Mouse (Mus musculus) limb, embryonic 11.5 days (tissue): Measurements from ENCODE around the gene Gpatch2. TPM values are rescaled to one million over a fixed set of nuclear protein-coding genes. Genes with fewer than 3 reads are reported as not detected.

ENCODE experiments used
- ATAC-seq: fragments of 200-750 bp; cut with Nextera tagmentation; 2 replicates; pipeline ENCODE4 v1.8.0; 2017; ENCODE audit warnings: low read depth; ENCODE audit not compliant: insufficient number of reproducible peaks, low FRiP score, low TSS enrichment
- DNase-seq: peaks from one replicate; pipeline ENCODE4 v3.0.0-alpha.2; 2015; ENCODE audit warnings: low spot score
- H3K27ac ChIP-seq: fragments of 300-500 bp; sonication (generic); replicated peaks from 2 replicates; pipeline ENCODE4 v1.5.1; 2014; ENCODE audit warnings: low read depth, mild to moderate bottlenecking, low read length
- H3K27me3 ChIP-seq: fragments of 300-500 bp; sonication (generic); 2 replicates; pipeline ENCODE4 v1.6.1; 2014; ENCODE audit warnings: mild to moderate bottlenecking, low read length, mixed read lengths; ENCODE audit not compliant: control insufficient read depth, insufficient read depth
- H3K36me3 ChIP-seq: fragments of 300-500 bp; sonication (generic); 2 replicates; pipeline ENCODE4 v1.6.1; 2014; ENCODE audit warnings: mild to moderate bottlenecking, low read length, moderate library complexity, mixed read lengths; ENCODE audit not compliant: control insufficient read depth, insufficient read depth
- H3K4me1 ChIP-seq: fragments of 300-500 bp; sonication (generic); 2 replicates; pipeline ENCODE4 v1.6.1; 2014; ENCODE audit warnings: low read length, mixed read lengths; ENCODE audit not compliant: control insufficient read depth, insufficient read depth
- H3K4me2 ChIP-seq: fragments of 300-500 bp; sonication (generic); 2 replicates; pipeline ENCODE4 v1.6.1; 2014; ENCODE audit warnings: low read depth, mild to moderate bottlenecking, moderate library complexity; ENCODE audit not compliant: severe bottlenecking
- H3K4me3 ChIP-seq: fragments of 300-500 bp; sonication (generic); 2 replicates; pipeline ENCODE4 v1.5.1; 2014; ENCODE audit warnings: low read depth, low read length
- H3K9ac ChIP-seq: fragments of 300-500 bp; sonication (generic); 2 replicates; pipeline ENCODE4 v1.6.1; 2014; ENCODE audit warnings: mild to moderate bottlenecking, low read length
- H3K9me3 ChIP-seq: fragments of 300-500 bp; sonication (generic); 2 replicates; pipeline ENCODE4 v1.6.1; 2016; ENCODE audit warnings: low read length; ENCODE audit not compliant: control insufficient read depth
- WGBS: fragments of 180-500 bp; shearing (Covaris S2); extraction: QIAGEN DNeasy Blood & Tissue Kit; methylation state at CpG from one replicate; pipeline ENCODE4 v1.1.7; 2014; 5-methylcytosine and 5-hydroxymethylcytosine counted together
- polyA plus RNA-seq: library from polyadenylated mRNA; unstranded; fragments of >200 nt; fragmentation: Nextera tagmentation; extraction: Ambion mirVana; gene quantifications from 2 replicates; pipeline ENCODE4 v1.2.1, GENCODE M21; 2014

Gpatch2 gene
- 23.4 and 25.2 TPM in 2 replicates for polyA plus RNA-seq

DNA sequence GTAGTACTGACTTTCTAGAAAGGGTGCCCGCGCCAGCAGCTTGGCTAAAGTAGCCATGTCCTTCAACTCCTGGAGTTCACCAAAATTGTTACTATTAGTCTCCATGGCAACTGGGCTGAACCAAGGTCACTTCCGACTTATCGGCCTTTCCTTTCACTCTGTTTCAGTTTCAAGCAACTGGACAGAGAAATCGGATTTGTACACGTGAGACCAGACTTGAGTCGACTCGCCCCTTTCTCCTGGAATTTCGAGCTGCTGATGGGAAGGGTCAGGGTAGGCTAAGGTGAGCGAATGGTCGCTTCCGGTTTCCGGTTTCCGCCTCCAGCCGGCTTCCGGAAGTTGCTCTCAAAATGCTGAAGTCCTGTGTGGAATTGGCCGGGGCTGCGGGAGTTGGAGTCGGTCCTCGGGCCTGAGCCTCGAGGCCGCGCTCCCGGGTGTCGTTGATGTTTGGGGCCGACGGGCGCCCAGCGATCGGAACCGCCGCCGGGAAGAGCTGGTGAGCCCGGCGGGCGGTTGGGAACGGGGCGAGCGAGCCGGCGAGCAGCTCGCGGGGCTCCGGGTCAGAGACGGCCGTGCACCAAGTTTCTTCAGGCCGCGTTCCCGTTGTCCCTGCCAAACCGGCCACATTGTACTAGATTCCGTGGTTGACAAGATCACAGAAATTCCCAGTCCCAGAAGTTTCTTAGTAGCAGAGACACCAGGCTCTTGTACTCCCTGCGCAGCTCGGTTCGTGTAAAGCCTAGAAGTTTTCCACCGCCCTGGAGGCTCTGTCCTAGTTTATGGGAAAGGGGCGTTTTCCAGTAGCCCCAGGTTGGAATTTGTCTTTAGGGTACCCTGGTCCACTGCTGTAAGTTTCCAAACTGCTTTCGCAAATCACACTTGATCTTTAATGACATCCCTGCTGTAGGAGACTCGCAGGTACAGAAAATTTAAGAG, at the start of gene Gpatch2, which contains the start of gene Spata17:
Gpatch2 (plus strand) TSS at position 328 of the 936 bp plus-strand sequence.
Spata17 (minus strand) TSS at position 285 of the 936 bp plus-strand sequence.
- Histone ChIP-seq H3K9me3 (no peaks in the 10 kb centered on the region), H3K27ac (peak within 1 kb of the TSS; percentile 81), H3K36me3 (no peaks in the 10 kb centered on the region; the same call in 1 of the 2 replicates), H3K9ac (peak within 1 kb of the TSS; percentile 78), H3K4me1 (no peaks in the 10 kb centered on the region), H3K4me3 (peak within 1 kb of the TSS; percentile 77), H3K4me2 (peak within 1 kb of the TSS; percentile 74), H3K27me3 (no peaks in the 10 kb centered on the region)
- DNase-seq, result peak; percentile 89
- WGBS, result 1% methylated on average over 58 of the region's 58 CpGs
- peak; percentile 90 for ATAC-seq

- Histone ChIP-seq H3K9me3 (no peaks in the 10 kb centered on the region), H3K27me3 (no peaks in the 10 kb centered on the region), H3K4me2 (no peak overlapping the region), H3K36me3 (no peaks in the 10 kb centered on the region), H3K27ac (no peak overlapping the region), H3K4me1 (no peaks in the 10 kb centered on the region), H3K9ac (no peak overlapping the region), H3K4me3 (no peak overlapping the region)
- no peak for ATAC-seq
- WGBS, result 85% methylated on average over 7 of the region's 7 CpGs
- no peak for DNase-seq
Observed at GRCm38 (mm10) chr1:187169646-187170045, 45.7 kb upstream of the Gpatch2 start.

- 82% methylated on average over 3 of the region's 3 CpGs for WGBS
- Histone ChIP-seq H3K4me2 (no peak overlapping the region), H3K4me1 (no peaks in the 10 kb centered on the region), H3K4me3 (no peak overlapping the region), H3K27me3 (no peaks in the 10 kb centered on the region), H3K27ac (no peak overlapping the region), H3K9me3 (no peaks in the 10 kb centered on the region), H3K36me3 (no peaks in the 10 kb centered on the region), H3K9ac (no peak overlapping the region)
- DNase-seq, result no peak
- no peak for ATAC-seq
Observed at GRCm38 (mm10) chr1:187170361-187170760, 44.9 kb upstream of the Gpatch2 start.

DNA sequence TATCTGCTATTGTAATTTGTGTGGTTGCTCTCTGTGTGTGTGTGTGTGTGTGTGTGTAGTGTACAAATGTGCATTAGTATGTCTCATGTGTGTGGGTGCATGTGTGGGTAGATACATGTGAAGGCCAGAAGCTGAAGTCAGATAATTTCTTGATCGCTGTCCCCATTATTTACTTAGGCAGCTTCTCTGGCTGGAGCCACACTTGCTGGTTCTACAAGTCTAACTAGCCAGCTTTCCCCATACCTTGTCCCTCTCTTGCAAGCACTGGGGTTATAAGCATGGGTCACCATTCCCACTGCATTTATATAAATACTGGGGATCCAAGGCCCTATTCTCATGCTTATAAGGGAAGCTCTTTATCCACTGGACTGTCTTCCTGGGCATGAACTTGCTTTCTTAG, 39.3 kb upstream of the Gpatch2 start:
- Histone ChIP-seq H3K4me3 (no peak overlapping the region), H3K4me2 (no peak overlapping the region), H3K27ac (no peak overlapping the region), H3K27me3 (no peaks in the 10 kb centered on the region), H3K36me3 (no peaks in the 10 kb centered on the region), H3K4me1 (0 out of 2 replicates have a peak, but pooled peaks cover 2% of the 10 kb centered on the region), H3K9ac (no peak overlapping the region), H3K9me3 (no peaks in the 10 kb centered on the region)
- ATAC-seq (no peak), DNase-seq (no peak)
- 96% methylated on average over 1 of the region's 1 CpGs for WGBS

DNA sequence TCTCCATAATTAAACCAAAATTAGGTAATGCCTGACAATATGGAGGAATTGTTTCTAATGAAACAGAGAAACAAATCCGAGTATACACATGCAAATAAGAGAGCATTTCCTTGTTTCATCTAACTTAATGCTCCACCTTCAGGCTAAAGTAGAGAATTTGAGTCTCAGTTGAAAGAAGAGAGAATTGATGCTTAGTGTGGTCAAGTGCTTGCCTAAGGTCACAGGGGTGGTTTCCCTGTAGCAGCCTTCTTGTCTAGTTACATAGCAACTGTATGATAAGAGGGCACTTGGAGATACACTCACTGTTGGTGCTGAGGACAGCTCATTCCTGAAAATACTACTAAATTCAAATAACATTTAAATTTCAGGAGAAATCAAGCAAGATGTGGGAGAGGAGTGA, 36.8 kb upstream of the Gpatch2 start:
- Histone ChIP-seq H3K27me3 (no peaks in the 10 kb centered on the region), H3K4me2 (no peak overlapping the region), H3K4me3 (no peak overlapping the region), H3K9me3 (no peaks in the 10 kb centered on the region), H3K36me3 (no peaks in the 10 kb centered on the region), H3K27ac (no peak overlapping the region), H3K9ac (no peak overlapping the region), H3K4me1 (0 out of 2 replicates have a peak, but pooled peaks cover 2% of the 10 kb centered on the region)
- 76% methylated on average over 1 of the region's 1 CpGs for WGBS
- DNase-seq (no peak), ATAC-seq (no peak)

DNA sequence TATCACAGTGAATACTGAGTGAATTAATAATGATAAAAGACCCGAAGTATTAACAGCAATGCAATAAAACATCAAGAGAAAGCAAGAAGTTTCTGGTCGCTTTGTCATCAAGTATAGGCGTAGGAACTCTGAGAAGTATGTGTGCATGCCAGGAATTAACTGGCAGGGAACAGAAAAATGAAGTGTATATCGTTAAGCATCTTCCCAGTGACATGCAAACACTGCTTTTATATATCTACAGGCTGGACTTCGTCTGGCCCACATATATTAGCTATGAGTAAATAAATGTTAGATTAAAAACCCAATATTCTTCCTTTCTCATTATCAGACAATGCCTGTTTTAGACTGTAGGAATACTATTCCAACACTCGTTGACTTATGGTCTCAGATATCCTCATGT, 9.8 kb upstream of the Gpatch2 start:
- Histone ChIP-seq H3K27me3 (no peaks in the 10 kb centered on the region), H3K4me1 (no peaks in the 10 kb centered on the region), H3K36me3 (no peaks in the 10 kb centered on the region), H3K4me3 (no peak overlapping the region), H3K27ac (no peak overlapping the region), H3K9me3 (no peaks in the 10 kb centered on the region), H3K4me2 (no peak overlapping the region), H3K9ac (no peak overlapping the region)
- ATAC-seq (no peak), DNase-seq (no peak)
- WGBS, result 79% methylated on average over 6 of the region's 6 CpGs

GRCm38 (mm10) chr1:187209496-187209895, 5.8 kb upstream of the Gpatch2 start:
- H3K27me3 ChIP-seq, result no peaks in the 10 kb centered on the region
- WGBS, result 51% methylated on average over 4 of the region's 4 CpGs
- no peak for ATAC-seq

GRCm38 (mm10) chr1:187210736-187211135, 4.6 kb upstream of the Gpatch2 start:
- H3K27ac ChIP-seq, result no peak overlapping the region
- H3K4me3 ChIP-seq, result no peak overlapping the region
- ATAC-seq, result no peak
- H3K9me3 ChIP-seq, result no peaks in the 10 kb centered on the region
- no peaks in the 10 kb centered on the region for H3K27me3 ChIP-seq
- 82% methylated on average over 4 of the region's 4 CpGs for WGBS
- H3K9ac ChIP-seq, result no peak overlapping the region
- DNase-seq, result no peak
- H3K4me2 ChIP-seq, result no peak overlapping the region
- no peaks in the 10 kb centered on the region for H3K36me3 ChIP-seq
- no peaks in the 10 kb centered on the region for H3K4me1 ChIP-seq

More at GRCm38 (mm10) chr1:187209496-187209895, 5.8 kb upstream of the Gpatch2 start:
- Histone ChIP-seq H3K4me2 (no peak overlapping the region), H3K9me3 (no peaks in the 10 kb centered on the region), H3K9ac (no peak overlapping the region), H3K36me3 (no peaks in the 10 kb centered on the region), H3K4me1 (no peaks in the 10 kb centered on the region), H3K27ac (no peak overlapping the region), H3K4me3 (no peak overlapping the region)
- no peak for DNase-seq
